ENCODE assay signal across 20 mouse cellular contexts in genomic region chr7:67307078-67307477, GRCm38 (mm10).
"Had no signal": no experiment of that assay in that cellular context is flagged by ENCODE, and none has a peak within 500 bp of the region (broad histone marks: within the 10 kb centered on the region; RNA-seq: fewer than 3 reads in every experiment).

No protein-coding gene starts in this region.

- H3K4me1 ChIP-seq: liver, embryonic 15.5 days; lung, embryonic 15.5 days; midbrain, embryonic 13.5 days; midbrain, embryonic 15.5 days; neural tube, embryonic 13.5 days; neural tube, embryonic 15.5 days had no signal

- H3K27me3 ChIP-seq: liver, embryonic 15.5 days; lung, embryonic 15.5 days; megakaryocyte, embryonic 14.5 days; midbrain, embryonic 13.5 days; midbrain, embryonic 15.5 days; neural tube, embryonic 13.5 days; neural tube, embryonic 15.5 days had no signal

- H3K4me3 ChIP-seq: liver, embryonic 15.5 days; lung, embryonic 15.5 days; megakaryocyte, embryonic 14.5 days; midbrain, embryonic 13.5 days; midbrain, embryonic 15.5 days; neural tube, embryonic 13.5 days; neural tube, embryonic 15.5 days had no signal

- H3K36me3 ChIP-seq: liver, embryonic 15.5 days; lung, embryonic 15.5 days; midbrain, embryonic 13.5 days; midbrain, embryonic 15.5 days had no signal

- ATAC-seq: liver, postnatal 0 days; lung, postnatal 0 days; midbrain, embryonic 13.5 days; midbrain, embryonic 15.5 days had no signal

- DNase-seq: liver, postnatal 0 days; lung, adult 2 months; lung, postnatal 14 days; lung, postnatal 4 days; retina, postnatal 1 day; right cerebral cortex, adult 18-20 months; right cerebral cortex, postnatal 25 days; right cerebral cortex, postnatal 4 days; spleen, adult 18-20 months; thymus, adult 18-20 months; thymus, postnatal 14 days; thymus, postnatal 36 days had no signal

- H3K9ac ChIP-seq: liver, embryonic 15.5 days; liver, postnatal 0 days; lung, embryonic 15.5 days; midbrain, embryonic 13.5 days; midbrain, embryonic 15.5 days; neural tube, embryonic 13.5 days; neural tube, embryonic 15.5 days had no signal

- H3K27ac ChIP-seq: liver, embryonic 15.5 days; lung, embryonic 15.5 days; midbrain, embryonic 13.5 days; midbrain, embryonic 15.5 days; neural tube, embryonic 13.5 days; neural tube, embryonic 15.5 days had no signal
